Mouse (Mus musculus): ENCODE measurements around the gene Nrcam. TPM values are rescaled to one million over a fixed set of nuclear protein-coding genes. Genes with fewer than 3 reads are reported as not detected.

Nrcam gene
- total and polyA plus RNA-seq, 3 experiments, result 0.05 to 0.33 (median 0.13) TPM

GRCm38 (mm10) chr12:44437046-44437827 is 108.6 kb downstream of the Nrcam start:
- no peaks in the 10 kb centered on the region for H3K27me3 ChIP-seq (replicated peaks)
- H3K79me2 ChIP-seq (replicated peaks; ENCODE audit: control insufficient read depth, extremely low read depth, insufficient read depth, poor library complexity, severe bottlenecking), result no peaks in the 10 kb centered on the region
- TF ChIP-seq USF1 (IDR thresholded peaks at IDR 0.05; ENCODE audit: low read depth, low read length), result no peak
- TF ChIP-seq NELFE (IDR thresholded peaks at IDR 0.05; ENCODE audit: low read depth, low read length), result no peak
- TF ChIP-seq CHD1 (IDR thresholded peaks at IDR 0.05; ENCODE audit: low read depth, low read length), result no peak
- TF ChIP-seq MAZ (IDR thresholded peaks at IDR 0.05; ENCODE audit: low read depth, low read length), result no peak
- TF ChIP-seq ETS1 (conservative IDR thresholded peaks at IDR 0.05; ENCODE audit: low read depth, low read length), result no peak
- TF ChIP-seq SMC3 (IDR thresholded peaks at IDR 0.05; ENCODE audit: low read depth, low read length), result no peak
- TF ChIP-seq UBTF (IDR thresholded peaks at IDR 0.05; ENCODE audit: low read depth, low read length), result no peak
- TF ChIP-seq MAFK (IDR thresholded peaks at IDR 0.05; ENCODE audit: insufficient replicate concordance, low read length), result no peak
- H3K27ac ChIP-seq (ENCODE audit: insufficient read depth, low read depth), result no peak overlapping the region
- no peaks in the 10 kb centered on the region for H3K36me3 ChIP-seq (replicated peaks in 1 of 2; ENCODE audit: control insufficient read depth in 1 of 2, insufficient read depth in 1 of 2, low read length in 1 of 2)
- no peak for DNase-seq (ENCODE audit: extremely low read depth)
- no peak overlapping the region for H3K4me3 ChIP-seq (replicated peaks in 1 of 3; ENCODE audit: low read depth in 2 of 3, low read length in 2 of 3, poor library complexity in 1 of 3)
- peaks cover 0 to 18% of the 10 kb centered on the region in 2 experiments; a peak in 2 of 4 replicates for H3K4me1 ChIP-seq (ENCODE audit: control insufficient read depth in 1 of 2, insufficient read depth in 2 of 2)
- dilution Hi-C loops (cut with MboI; ENCODE audit: extremely low pct_ligation_motif_present, extremely low pct_unique_long_range_greater_than_20kb, low sequenced_read_pairs) (no loop called here), in situ Hi-C loops (cut with MboI; ENCODE audit: low pct_ligation_motif_present, low pct_unique_long_range_greater_than_20kb, low sequenced_read_pairs) (no loop called here)
- H3K9ac ChIP-seq (ENCODE audit: insufficient read depth, low read depth), result no peak overlapping the region
- H3K9me3 ChIP-seq (replicated peaks; ENCODE audit: low read length), result no peaks in the 10 kb centered on the region
- no peak overlapping the region for H3K4me2 ChIP-seq (ENCODE audit: insufficient read depth, low read depth, poor library complexity, severe bottlenecking)

GRCm38 (mm10) chr12:44438884-44439283 is 110.2 kb downstream of the Nrcam start:
- in situ Hi-C loops (cut with MboI; ENCODE audit: low pct_ligation_motif_present, low pct_unique_long_range_greater_than_20kb, low sequenced_read_pairs) (no loop called here), dilution Hi-C loops (cut with MboI; ENCODE audit: extremely low pct_ligation_motif_present, extremely low pct_unique_long_range_greater_than_20kb, low sequenced_read_pairs) (no loop called here)

More at GRCm38 (mm10) chr12:44438884-44439283, 110.2 kb downstream of the Nrcam start:
- H3K27me3 ChIP-seq (replicated peaks), result no peaks in the 10 kb centered on the region
- H3K9ac ChIP-seq (ENCODE audit: insufficient read depth, low read depth), result no peak overlapping the region
- TF ChIP-seq JUND (conservative IDR thresholded peaks at IDR 0.05; ENCODE audit: low read depth, low read length), result no peak
- TF ChIP-seq POLR2AphosphoS2 (IDR thresholded peaks at IDR 0.05; ENCODE audit: low read depth, low read length), result no peak
- TF ChIP-seq RCOR1 (conservative IDR thresholded peaks at IDR 0.05; ENCODE audit: low read depth, low read length), result no peak
- TF ChIP-seq BHLHE40 (IDR thresholded peaks at IDR 0.05; ENCODE audit: low read depth, low read length), result no peak
- no peak for TF ChIP-seq GABPA (IDR thresholded peaks at IDR 0.05; ENCODE audit: insufficient replicate concordance, low read depth, low read length)
- no peak for TF ChIP-seq USF2 (conservative IDR thresholded peaks at IDR 0.05; ENCODE audit: low read depth, low read length)
- no peak for TF ChIP-seq USF1 (IDR thresholded peaks at IDR 0.05; ENCODE audit: low read depth, low read length)
- TF ChIP-seq RAD21 (IDR thresholded peaks at IDR 0.05; ENCODE audit: low read depth, low read length), result no peak
- no peak for TF ChIP-seq CTCF (conservative IDR thresholded peaks at IDR 0.05 in 1 of 2, IDR thresholded peaks at IDR 0.05 in 1 of 2; ENCODE audit: low read depth in 2 of 2, low read length in 2 of 2)
- TF ChIP-seq EP300 (IDR thresholded peaks at IDR 0.05; ENCODE audit: low read length), result no peak
- no peak for TF ChIP-seq NRF1 (IDR thresholded peaks at IDR 0.05; ENCODE audit: low read depth, low read length)
- no peak for TF ChIP-seq MAZ (IDR thresholded peaks at IDR 0.05; ENCODE audit: low read depth, low read length)
- no peak for TF ChIP-seq KAT2A (IDR thresholded peaks at IDR 0.05; ENCODE audit: insufficient replicate concordance, low read length)
- TF ChIP-seq JUN (IDR thresholded peaks at IDR 0.05; ENCODE audit: insufficient read depth, low read depth, low read length), result no peak
- TF ChIP-seq MYC (IDR thresholded peaks at IDR 0.05; ENCODE audit: low read depth, low read length), result no peak
- no peak for TF ChIP-seq ETS1 (conservative IDR thresholded peaks at IDR 0.05; ENCODE audit: low read depth, low read length)
- TF ChIP-seq CHD2 (IDR thresholded peaks at IDR 0.05; ENCODE audit: low read length), result no peak
- no peak for TF ChIP-seq HCFC1 (IDR thresholded peaks at IDR 0.05; ENCODE audit: low read depth, low read length)
- TF ChIP-seq MAX (IDR thresholded peaks at IDR 0.05; ENCODE audit: low read length), result no peak
- no peak for TF ChIP-seq SIN3A (IDR thresholded peaks at IDR 0.05; ENCODE audit: low read length)
- no peaks in the 10 kb centered on the region for H3K79me2 ChIP-seq (replicated peaks; ENCODE audit: control insufficient read depth, extremely low read depth, insufficient read depth, poor library complexity, severe bottlenecking)
- H3K36me3 ChIP-seq (replicated peaks in 1 of 2; ENCODE audit: control insufficient read depth in 1 of 2, insufficient read depth in 1 of 2, low read length in 1 of 2), result no peaks in the 10 kb centered on the region
- H3K4me1 ChIP-seq (ENCODE audit: control insufficient read depth in 1 of 2, insufficient read depth in 2 of 2), result peaks cover 0 to 18% of the 10 kb centered on the region in 2 experiments; a peak in 2 of 4 replicates
- H3K27ac ChIP-seq (ENCODE audit: insufficient read depth, low read depth), result no peak overlapping the region
- H3K4me2 ChIP-seq (ENCODE audit: insufficient read depth, low read depth, poor library complexity, severe bottlenecking), result no peak overlapping the region
- no peaks in the 10 kb centered on the region for H3K9me3 ChIP-seq (replicated peaks; ENCODE audit: low read length)
- no peak for DNase-seq (ENCODE audit: extremely low read depth)
- no peak overlapping the region for H3K4me3 ChIP-seq (replicated peaks in 1 of 3; ENCODE audit: low read depth in 2 of 3, low read length in 2 of 3, poor library complexity in 1 of 3)
